Mouse (Mus musculus) hindbrain, embryonic 12.5 days (tissue): Measurements from ENCODE around the gene Zfand3. TPM values are rescaled to one million over a fixed set of nuclear protein-coding genes. Genes with fewer than 3 reads are reported as not detected.

Experiments used
- ATAC-seq: fragments of 200-750 bp; cut with Nextera tagmentation; 2 replicates; pipeline ENCODE4 v1.8.0; 2017; ENCODE audit warnings: moderate TSS enrichment; ENCODE audit not compliant: low FRiP score
- H3K27ac ChIP-seq: fragments of 300-500 bp; sonication (generic); 2 replicates; pipeline ENCODE4 v1.5.1; 2016; ENCODE audit warnings: mild to moderate bottlenecking
- H3K27me3 ChIP-seq: fragments of 300-500 bp; sonication (generic); 2 replicates; pipeline ENCODE4 v1.6.1; 2016; ENCODE audit warnings: mild to moderate bottlenecking
- H3K36me3 ChIP-seq: fragments of 300-500 bp; sonication (generic); 2 replicates; pipeline ENCODE4 v1.6.1; 2016; ENCODE audit warnings: mild to moderate bottlenecking
- H3K4me1 ChIP-seq: fragments of 300-500 bp; sonication (generic); 2 replicates; pipeline ENCODE4 v1.6.1; 2016
- H3K4me2 ChIP-seq: fragments of 300-500 bp; sonication (generic); replicated peaks from 2 replicates; pipeline ENCODE4 v1.6.1; 2016; ENCODE audit warnings: mild to moderate bottlenecking
- H3K4me3 ChIP-seq: fragments of 300-500 bp; sonication (generic); 2 replicates; pipeline ENCODE4 v1.5.1; 2016; ENCODE audit warnings: mild to moderate bottlenecking
- H3K9ac ChIP-seq: fragments of 300-500 bp; sonication (generic); 2 replicates; pipeline ENCODE4 v1.6.1; 2016; ENCODE audit warnings: mild to moderate bottlenecking, moderate library complexity
- H3K9me3 ChIP-seq: fragments of 300-500 bp; sonication (generic); replicated peaks from 2 replicates; pipeline ENCODE4 v1.6.1; 2016; ENCODE audit warnings: mild to moderate bottlenecking
- WGBS: fragments of 180-500 bp; shearing (Covaris S2); methylation state at CpG from one replicate; pipeline ENCODE4 v1.1.7; 2016; 5-methylcytosine and 5-hydroxymethylcytosine counted together
- polyA plus RNA-seq: library from polyadenylated mRNA; unstranded; fragments of >200 nt; fragmentation: Nextera tagmentation; extraction: Ambion mirVana; gene quantifications from 2 replicates; pipeline ENCODE4 v1.2.1, GENCODE M21; 2016

Gene Zfand3
- polyA plus RNA-seq, 1 experiment from 2014 or later: 95.1 TPM

DNA sequence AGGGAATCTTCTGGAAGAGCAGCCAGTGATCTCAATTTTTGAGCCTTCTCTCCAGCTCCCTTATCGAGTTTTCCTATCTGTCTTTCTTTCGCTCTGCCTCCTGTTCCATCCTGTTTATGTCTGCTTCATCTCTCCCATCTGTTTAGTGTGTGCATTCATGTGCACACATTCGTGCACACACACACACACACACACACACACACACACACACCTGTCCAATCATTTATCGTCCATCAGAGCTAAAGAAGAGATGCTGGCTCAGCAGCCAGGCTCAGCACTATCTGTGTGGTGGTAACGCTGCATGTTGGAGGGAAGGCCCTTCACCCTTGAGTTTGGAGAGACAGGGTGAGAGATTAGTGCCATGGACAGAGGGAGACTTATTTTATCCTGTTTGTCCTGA lies 21.3 kb upstream of the Zfand3 start:
- no peaks in the 10 kb centered on the region for H3K36me3 ChIP-seq
- no peak overlapping the region for H3K4me2 ChIP-seq
- no peaks in the 10 kb centered on the region for H3K9me3 ChIP-seq
- ATAC-seq: no peak
- H3K27ac ChIP-seq: no peak overlapping the region
- H3K4me1 ChIP-seq: 0 out of 2 replicates have a peak, but pooled peaks cover 2% of the 10 kb centered on the region
- H3K9ac ChIP-seq: no peak overlapping the region
- H3K4me3 ChIP-seq: no peak overlapping the region
- H3K27me3 ChIP-seq: no peaks in the 10 kb centered on the region
- WGBS: 83% methylated on average over 5 of the region's 5 CpGs

DNA sequence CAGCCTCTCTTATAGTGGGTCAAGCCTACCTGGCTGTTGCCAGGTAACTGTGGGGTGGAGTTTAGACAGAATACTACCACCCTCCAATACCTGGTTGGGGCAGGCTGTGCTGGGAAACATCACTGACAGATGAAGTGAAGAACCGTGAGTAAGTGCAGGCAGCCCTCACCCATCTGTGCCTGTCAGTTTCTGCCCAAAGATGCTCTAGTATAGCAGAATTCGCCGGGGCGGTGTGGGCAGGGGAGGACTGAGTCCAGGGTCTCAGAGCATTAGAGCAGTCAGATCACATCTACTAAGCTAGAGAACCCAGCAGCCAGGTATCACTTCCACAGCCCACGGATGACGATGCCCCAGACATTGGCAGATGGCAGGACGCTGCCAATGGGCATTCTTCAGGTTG lies 19.6 kb upstream of the Zfand3 start:
- Histone ChIP-seq H3K4me3 (no peak overlapping the region), H3K9ac (no peak overlapping the region), H3K4me2 (no peak overlapping the region), H3K27me3 (no peaks in the 10 kb centered on the region), H3K27ac (no peak overlapping the region), H3K4me1 (no peaks in the 10 kb centered on the region), H3K9me3 (no peaks in the 10 kb centered on the region), H3K36me3 (no peaks in the 10 kb centered on the region)
- WGBS: 88% methylated on average over 7 of the region's 7 CpGs
- ATAC-seq: no peak

DNA sequence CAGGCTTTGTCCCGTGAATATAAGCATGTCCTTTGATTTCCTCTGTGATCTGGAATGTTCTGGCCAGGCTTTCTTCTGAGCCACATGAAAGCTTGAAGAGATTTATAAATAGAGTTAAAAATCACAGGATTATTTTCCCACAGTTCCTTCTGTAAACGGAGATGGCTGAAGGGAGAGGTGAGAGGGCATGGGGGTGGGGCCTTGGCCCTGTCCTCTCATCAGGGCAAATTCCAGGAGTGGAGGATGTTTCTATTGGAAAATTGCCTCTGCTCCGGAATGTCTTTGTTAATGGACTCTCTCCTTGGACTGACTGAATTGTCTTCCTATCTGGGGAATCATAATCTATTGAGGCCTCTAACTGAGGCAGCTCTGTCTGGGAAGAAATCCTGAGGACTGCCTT lies 19.0 kb upstream of the Zfand3 start:
- Histone ChIP-seq H3K27ac (no peak overlapping the region), H3K27me3 (no peaks in the 10 kb centered on the region), H3K4me1 (no peaks in the 10 kb centered on the region), H3K9me3 (no peaks in the 10 kb centered on the region), H3K9ac (no peak overlapping the region), H3K4me2 (no peak overlapping the region), H3K36me3 (no peaks in the 10 kb centered on the region), H3K4me3 (no peak overlapping the region)
- no peak for ATAC-seq
- 26% methylated on average over 3 of the region's 3 CpGs for WGBS

DNA sequence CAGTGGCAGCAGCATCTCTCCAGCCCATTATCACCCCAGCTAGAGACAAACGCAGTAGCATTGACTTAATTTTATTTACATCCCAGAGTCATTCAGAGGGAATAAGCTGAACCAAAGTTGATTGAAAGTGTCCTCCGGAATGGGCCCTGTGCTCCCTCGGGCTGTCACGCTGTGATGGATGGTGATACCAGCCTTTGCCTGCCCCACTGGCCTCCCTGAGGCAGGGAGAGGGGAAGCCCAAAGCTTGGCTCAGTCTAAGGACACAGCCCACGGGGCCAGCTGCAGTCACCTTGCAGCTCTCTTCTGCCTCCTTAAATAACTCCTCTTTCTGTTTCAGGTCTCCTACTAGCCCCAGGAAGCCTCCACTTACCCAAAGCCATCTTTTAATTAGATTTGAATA lies 16.4 kb upstream of the Zfand3 start:
- 28% methylated on average over 5 of the region's 5 CpGs for WGBS
- no peaks in the 10 kb centered on the region for H3K4me1 ChIP-seq
- ATAC-seq: no peak

DNA sequence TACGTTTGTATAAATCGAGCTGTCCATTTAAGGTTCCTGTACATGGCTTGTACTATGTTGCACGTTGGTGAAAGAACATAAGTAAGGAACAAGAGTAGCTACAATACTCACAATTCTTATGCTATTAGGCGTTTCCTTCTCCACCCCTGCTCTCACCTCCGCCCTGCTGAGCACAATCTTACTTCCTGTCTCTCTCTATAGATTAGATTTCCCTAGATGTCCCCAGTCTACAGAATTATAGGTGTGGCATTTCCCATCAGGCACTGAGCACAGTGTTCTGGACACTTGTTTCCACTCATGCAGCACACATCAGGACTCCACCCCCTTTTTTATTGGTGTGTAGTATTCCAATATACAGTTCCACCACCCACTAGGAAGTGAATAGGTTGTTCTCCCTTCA lies 14.9 kb upstream of the Zfand3 start:
- Histone ChIP-seq H3K4me1 (peaks cover 3% of the 10 kb centered on the region; the same call in 1 of the 2 replicates), H3K4me2 (no peak overlapping the region)
- 84% methylated on average over 5 of the region's 5 CpGs for WGBS

More for the DNA sequence above, 16.4 kb upstream of the Zfand3 start:
- Histone ChIP-seq H3K4me2 (no peak overlapping the region), H3K4me3 (no peak overlapping the region), H3K9ac (no peak overlapping the region), H3K9me3 (no peaks in the 10 kb centered on the region), H3K27me3 (no peaks in the 10 kb centered on the region), H3K36me3 (no peaks in the 10 kb centered on the region), H3K27ac (no peak overlapping the region)

DNA sequence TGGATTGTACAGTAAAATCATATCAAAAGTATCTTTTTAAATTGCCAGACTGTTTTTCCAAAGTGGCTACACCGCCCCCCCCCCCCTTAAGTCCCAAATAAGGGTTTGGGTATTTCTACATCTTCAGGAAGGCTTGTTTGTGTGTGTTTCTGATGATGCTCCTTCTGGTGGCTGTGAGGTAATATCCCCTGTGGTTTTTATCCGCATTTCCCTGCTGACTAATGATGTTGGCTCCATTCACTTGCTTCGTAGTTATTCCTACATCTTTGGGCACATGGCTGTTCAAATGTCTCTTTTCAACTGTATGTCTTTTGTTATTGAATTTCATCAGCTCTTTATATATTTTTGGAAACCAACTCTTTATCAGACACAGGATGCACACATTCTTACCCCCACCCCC lies 14.4 kb upstream of the Zfand3 start:
- Histone ChIP-seq H3K4me3 (no peak overlapping the region), H3K27ac (no peak overlapping the region), H3K4me1 (peaks cover 3% of the 10 kb centered on the region; the same call in 1 of the 2 replicates), H3K9ac (no peak overlapping the region), H3K4me2 (no peak overlapping the region), H3K9me3 (no peaks in the 10 kb centered on the region), H3K27me3 (no peaks in the 10 kb centered on the region), H3K36me3 (no peaks in the 10 kb centered on the region)
- no peak for ATAC-seq
- WGBS: 90% methylated on average over 3 of the region's 3 CpGs

More for the DNA sequence above, 14.9 kb upstream of the Zfand3 start:
- no peak overlapping the region for H3K27ac ChIP-seq
- H3K36me3 ChIP-seq: no peaks in the 10 kb centered on the region
- H3K4me3 ChIP-seq: no peak overlapping the region
- no peaks in the 10 kb centered on the region for H3K27me3 ChIP-seq
- H3K9me3 ChIP-seq: no peaks in the 10 kb centered on the region
- no peak for ATAC-seq
- no peak overlapping the region for H3K9ac ChIP-seq

DNA sequence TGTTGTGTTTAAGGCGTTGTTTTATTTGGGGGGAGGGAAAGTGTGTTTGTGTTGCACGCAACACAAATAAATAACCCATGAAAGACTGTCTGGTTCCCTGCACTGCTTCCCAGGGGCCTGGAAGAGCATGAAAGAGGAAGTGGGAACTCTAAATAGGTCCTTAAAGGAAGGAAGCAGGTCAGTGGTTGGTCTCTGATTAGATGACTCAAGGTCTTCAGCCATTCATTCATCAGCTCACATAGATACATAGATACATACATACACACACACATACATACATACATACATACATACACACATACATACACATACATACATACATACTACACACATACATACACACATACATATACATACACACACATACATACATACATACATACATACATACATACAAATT lies 13.7 kb upstream of the Zfand3 start:
- Histone ChIP-seq H3K4me2 (no peak overlapping the region), H3K36me3 (no peaks in the 10 kb centered on the region), H3K4me1 (peaks cover 3% of the 10 kb centered on the region; the same call in 1 of the 2 replicates), H3K9me3 (no peaks in the 10 kb centered on the region), H3K9ac (no peak overlapping the region), H3K4me3 (no peak overlapping the region), H3K27ac (no peak overlapping the region), H3K27me3 (no peaks in the 10 kb centered on the region)
- no peak for ATAC-seq
- 97% methylated on average over 2 of the region's 2 CpGs for WGBS

DNA sequence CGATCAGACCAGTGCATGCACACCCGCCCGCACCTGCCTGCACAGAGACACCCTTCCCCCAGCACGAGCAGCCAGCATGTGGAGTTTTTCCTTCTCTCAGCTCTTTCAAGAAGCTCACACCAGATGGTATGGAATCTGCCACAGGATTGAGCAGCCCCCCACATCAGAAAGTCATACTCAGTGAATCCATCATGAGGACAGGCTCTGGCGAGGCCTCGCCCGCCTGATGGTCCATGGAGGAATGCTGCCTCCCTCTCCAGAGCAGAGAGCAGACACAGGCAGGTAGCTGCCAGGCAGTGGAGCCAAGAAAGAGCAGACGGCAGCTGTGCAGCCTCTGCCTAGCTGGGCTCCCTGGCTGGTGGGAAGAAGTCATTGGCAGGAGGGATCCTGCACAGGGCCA lies 11.0 kb upstream of the Zfand3 start:
- Histone ChIP-seq H3K9ac (no peak overlapping the region), H3K4me1 (peaks cover 3% of the 10 kb centered on the region; the same call in 1 of the 2 replicates), H3K36me3 (no peaks in the 10 kb centered on the region), H3K27ac (no peak overlapping the region), H3K4me3 (no peak overlapping the region), H3K4me2 (no peak overlapping the region), H3K27me3 (no peaks in the 10 kb centered on the region), H3K9me3 (no peaks in the 10 kb centered on the region)
- ATAC-seq: no peak
- 78% methylated on average over 8 of the region's 8 CpGs for WGBS

DNA sequence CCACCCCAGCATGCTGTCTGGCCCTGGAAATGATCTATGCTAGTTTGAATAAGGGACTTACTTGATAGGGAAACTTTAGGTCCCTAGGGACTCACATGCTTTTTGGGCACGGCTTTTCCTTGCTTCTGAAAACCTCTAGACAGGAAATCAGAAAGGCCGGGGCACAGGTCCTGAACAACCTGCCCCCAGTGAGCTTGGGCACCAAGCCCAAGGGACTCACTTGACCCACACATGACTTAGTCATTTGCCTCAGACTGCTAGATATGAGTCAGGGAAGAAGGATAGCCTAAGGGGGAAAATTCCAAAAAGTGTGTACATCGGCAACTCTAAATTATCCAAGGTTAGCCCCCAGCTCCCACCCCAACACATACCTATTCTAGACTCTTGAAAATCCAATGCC lies 10.5 kb upstream of the Zfand3 start:
- Histone ChIP-seq H3K4me3 (no peak overlapping the region), H3K4me2 (no peak overlapping the region), H3K9me3 (no peaks in the 10 kb centered on the region), H3K27me3 (no peaks in the 10 kb centered on the region), H3K9ac (no peak overlapping the region), H3K27ac (no peak overlapping the region), H3K36me3 (no peaks in the 10 kb centered on the region), H3K4me1 (peaks cover 3% of the 10 kb centered on the region; the same call in 1 of the 2 replicates)
- ATAC-seq: no peak
- 86% methylated on average over 3 of the region's 3 CpGs for WGBS

DNA sequence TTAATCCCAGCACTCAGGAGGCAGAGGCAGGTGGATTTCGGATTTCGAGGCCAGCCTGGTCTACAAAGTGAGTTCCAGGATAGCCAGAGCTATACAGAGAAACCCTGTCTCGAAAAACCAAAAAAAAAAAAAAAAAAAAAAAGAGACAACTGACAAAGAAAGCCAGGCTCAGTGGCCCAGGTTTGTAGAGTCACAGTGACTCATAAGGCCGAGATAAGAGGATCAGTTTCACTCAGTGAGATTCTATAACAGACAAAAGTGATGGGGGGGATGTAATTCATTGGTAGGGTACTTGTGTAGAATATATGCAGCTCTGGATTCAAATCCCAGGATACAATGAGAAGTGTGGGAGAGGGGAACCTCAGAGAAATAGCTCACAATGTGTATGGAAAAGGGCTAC lies 10.1 kb upstream of the Zfand3 start:
- WGBS: 90% methylated on average over 4 of the region's 4 CpGs
- Histone ChIP-seq H3K9ac (no peak overlapping the region), H3K36me3 (no peaks in the 10 kb centered on the region), H3K4me2 (no peak overlapping the region), H3K27ac (no peak overlapping the region), H3K27me3 (no peaks in the 10 kb centered on the region), H3K9me3 (no peaks in the 10 kb centered on the region), H3K4me3 (no peak overlapping the region), H3K4me1 (peaks cover 3% of the 10 kb centered on the region; the same call in 1 of the 2 replicates)
- no peak for ATAC-seq

DNA sequence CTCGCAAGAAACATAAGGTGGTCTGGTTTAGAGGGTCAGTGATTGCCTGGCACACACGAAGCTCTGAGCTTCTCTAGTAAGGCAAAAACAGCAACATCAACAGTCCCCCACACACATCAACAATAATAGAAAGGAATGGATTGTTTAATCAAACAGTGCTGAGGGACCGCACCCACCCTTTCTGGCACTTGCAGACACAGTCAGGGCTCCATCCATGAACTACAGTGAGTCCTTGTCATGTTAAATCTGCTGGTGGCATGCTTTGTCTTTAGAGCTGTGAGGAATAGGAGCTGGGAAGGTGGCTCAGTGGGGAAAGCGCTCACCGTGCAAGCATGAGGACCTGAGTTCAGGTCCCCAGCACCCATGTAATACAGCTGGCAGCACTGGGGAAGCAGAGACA lies 8.5 kb upstream of the Zfand3 start:
- 87% methylated on average over 5 of the region's 5 CpGs for WGBS
- no peak for ATAC-seq

DNA sequence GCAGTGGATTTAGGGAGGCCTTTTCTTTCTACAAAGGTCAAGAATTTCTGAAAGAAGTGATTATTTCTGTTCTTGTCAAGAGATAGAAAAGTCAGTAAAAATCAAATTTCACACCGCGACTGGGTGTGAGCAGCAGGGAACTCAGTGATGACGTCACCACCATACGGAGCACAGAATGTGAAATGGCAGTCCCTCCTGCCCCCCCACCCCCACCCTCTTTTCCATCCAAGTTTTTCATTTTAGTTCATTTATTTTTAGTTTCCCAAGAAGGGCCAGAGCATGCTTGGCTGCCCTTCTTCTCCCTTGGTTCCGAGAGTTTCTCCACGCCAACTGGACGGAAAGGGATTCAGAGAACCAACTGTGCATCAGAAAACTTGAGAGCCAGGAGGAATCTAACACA lies 6.8 kb upstream of the Zfand3 start:
- Histone ChIP-seq H3K36me3 (no peaks in the 10 kb centered on the region), H3K4me2 (no peak overlapping the region), H3K9ac (no peak overlapping the region), H3K27ac (no peak overlapping the region), H3K27me3 (no peaks in the 10 kb centered on the region), H3K4me1 (peaks cover 3% of the 10 kb centered on the region; the same call in 1 of the 2 replicates), H3K9me3 (no peaks in the 10 kb centered on the region), H3K4me3 (no peak overlapping the region)
- WGBS: 79% methylated on average over 7 of the region's 7 CpGs
- ATAC-seq: no peak

More for the DNA sequence above, 8.5 kb upstream of the Zfand3 start:
- no peak overlapping the region for H3K9ac ChIP-seq
- peaks cover 3% of the 10 kb centered on the region; the same call in 1 of the 2 replicates for H3K4me1 ChIP-seq
- no peak overlapping the region for H3K27ac ChIP-seq
- no peak overlapping the region for H3K4me2 ChIP-seq
- H3K27me3 ChIP-seq: no peaks in the 10 kb centered on the region
- no peaks in the 10 kb centered on the region for H3K9me3 ChIP-seq
- H3K4me3 ChIP-seq: no peak overlapping the region
- no peaks in the 10 kb centered on the region for H3K36me3 ChIP-seq

DNA sequence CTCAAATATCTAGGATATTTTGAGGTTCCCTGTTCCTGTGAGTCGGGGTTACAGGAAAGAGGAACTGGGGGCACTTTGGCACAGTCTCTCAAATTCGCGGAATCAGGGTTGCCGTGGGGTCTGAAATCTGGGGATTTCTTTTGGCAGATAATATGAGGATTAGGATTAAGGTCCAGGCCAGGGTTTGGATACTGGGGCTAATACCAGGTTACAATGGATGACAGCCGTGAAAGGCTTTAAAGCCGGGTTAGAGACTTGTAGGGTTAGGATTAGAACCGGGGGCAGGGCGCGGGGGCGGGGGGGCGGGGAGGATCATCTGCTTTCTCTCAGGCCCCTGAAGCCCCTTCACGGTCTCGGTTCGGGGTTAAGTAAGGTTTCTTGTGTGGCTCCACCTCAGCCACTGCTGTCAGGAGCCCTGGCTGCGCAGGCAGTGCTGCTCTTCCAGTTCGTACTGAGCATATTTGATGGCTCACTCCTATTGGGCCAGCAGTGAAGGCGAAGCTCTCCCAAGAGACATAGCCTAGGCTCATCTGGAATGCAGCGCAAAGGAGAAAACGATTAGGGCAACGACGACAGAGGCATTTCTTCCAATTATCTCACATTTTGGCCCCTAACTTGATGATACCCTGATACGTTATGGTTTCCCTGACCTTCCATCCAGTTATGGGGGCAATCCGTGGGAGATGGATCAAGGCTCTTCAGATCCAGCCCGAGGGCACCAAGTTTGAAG lies 5.8 kb upstream of the Zfand3 start:
- H3K27ac ChIP-seq: no peak overlapping the region
- H3K4me1 ChIP-seq: peaks cover 6% of the 10 kb centered on the region
- no peaks in the 10 kb centered on the region for H3K27me3 ChIP-seq
- no peak for ATAC-seq
- no peaks in the 10 kb centered on the region for H3K9me3 ChIP-seq
- WGBS: 79% methylated on average over 24 of the region's 24 CpGs
- H3K36me3 ChIP-seq: no peaks in the 10 kb centered on the region
- no peak overlapping the region for H3K4me3 ChIP-seq
- H3K9ac ChIP-seq: no peak overlapping the region
- no peak overlapping the region for H3K4me2 ChIP-seq
